Mouse (Mus musculus) stomach, embryonic 14.5 days (tissue): ENCODE data around the gene Fastkd2. TPM values are rescaled to one million over a fixed set of nuclear protein-coding genes. Genes with fewer than 3 reads are reported as not detected.

ENCODE experiments used
- ATAC-seq: fragments of 200-750 bp; cut with Nextera tagmentation; 2 replicates; pipeline ENCODE4 v1.8.0; 2017; ENCODE audit warnings: low read depth, moderate TSS enrichment; ENCODE audit not compliant: insufficient number of reproducible peaks, insufficient read depth, low FRiP score
- H3K27ac ChIP-seq: fragments of 300-500 bp; sonication (generic); 2 replicates; pipeline ENCODE4 v1.5.1; 2014; ENCODE audit warnings: mild to moderate bottlenecking, low read length, moderate library complexity, mixed read lengths
- H3K27me3 ChIP-seq: fragments of 300-500 bp; sonication (generic); 2 replicates; pipeline ENCODE4 v1.6.1; 2014; ENCODE audit warnings: low read length, control low read depth, mixed read lengths; ENCODE audit not compliant: control insufficient read depth, insufficient read depth
- H3K36me3 ChIP-seq: fragments of 300-500 bp; sonication (generic); 2 replicates; pipeline ENCODE4 v1.6.1; 2014; ENCODE audit warnings: mild to moderate bottlenecking, control low read depth, low read length, moderate library complexity, mixed read lengths; ENCODE audit not compliant: control insufficient read depth, insufficient read depth
- H3K4me1 ChIP-seq: fragments of 300-500 bp; sonication (generic); 2 replicates; pipeline ENCODE4 v1.6.1; 2014; ENCODE audit warnings: low read length, control low read depth, mixed read lengths; ENCODE audit not compliant: control insufficient read depth, insufficient read depth
- H3K4me2 ChIP-seq: fragments of 300-500 bp; sonication (generic); replicated peaks from 2 replicates; pipeline ENCODE4 v1.6.1; 2014; ENCODE audit warnings: low read depth, low read length, control low read depth
- H3K4me3 ChIP-seq: fragments of 300-500 bp; sonication (generic); 2 replicates; pipeline ENCODE4 v1.5.1; 2014; ENCODE audit warnings: low read depth, low read length, control low read depth
- H3K9ac ChIP-seq: fragments of 300-500 bp; sonication (generic); replicated peaks from 2 replicates; pipeline ENCODE4 v1.6.1; 2014; ENCODE audit warnings: low read depth, mild to moderate bottlenecking, control low read depth, low read length, moderate library complexity, mixed read lengths
- H3K9me3 ChIP-seq: fragments of 300-500 bp; sonication (generic); 2 replicates; pipeline ENCODE4 v1.6.1; 2016; ENCODE audit warnings: low read depth, low read length, control low read depth; ENCODE audit not compliant: control insufficient read depth
- WGBS: fragments of 180-500 bp; shearing (Covaris S2); extraction: QIAGEN DNeasy Blood & Tissue Kit; methylation state at CpG from one replicate; pipeline ENCODE4 v1.1.7; 2014; 5-methylcytosine and 5-hydroxymethylcytosine counted together
- polyA plus RNA-seq: library from polyadenylated mRNA; unstranded; fragments of >200 nt; fragmentation: Nextera tagmentation; extraction: Ambion mirVana; gene quantifications from 2 replicates; pipeline ENCODE4 v1.2.1, GENCODE M21; 2014

Fastkd2 gene
- polyA plus RNA-seq, 1 experiment from 2014 or later: 65.6 TPM

GRCm38 (mm10) chr1:63763881-63764386 lies 33.5 kb downstream of the Fastkd2 start:
- H3K4me1 ChIP-seq: no peaks in the 10 kb centered on the region
- no peak for ATAC-seq
- H3K27me3 ChIP-seq: no peaks in the 10 kb centered on the region
- H3K4me2 ChIP-seq: no peak overlapping the region
- H3K9ac ChIP-seq: no peak overlapping the region
- 41% methylated on average over 7 of the region's 7 CpGs for WGBS
- no peaks in the 10 kb centered on the region for H3K9me3 ChIP-seq
- no peak overlapping the region for H3K4me3 ChIP-seq
- no peak overlapping the region for H3K27ac ChIP-seq
- no peaks in the 10 kb centered on the region for H3K36me3 ChIP-seq

DNA sequence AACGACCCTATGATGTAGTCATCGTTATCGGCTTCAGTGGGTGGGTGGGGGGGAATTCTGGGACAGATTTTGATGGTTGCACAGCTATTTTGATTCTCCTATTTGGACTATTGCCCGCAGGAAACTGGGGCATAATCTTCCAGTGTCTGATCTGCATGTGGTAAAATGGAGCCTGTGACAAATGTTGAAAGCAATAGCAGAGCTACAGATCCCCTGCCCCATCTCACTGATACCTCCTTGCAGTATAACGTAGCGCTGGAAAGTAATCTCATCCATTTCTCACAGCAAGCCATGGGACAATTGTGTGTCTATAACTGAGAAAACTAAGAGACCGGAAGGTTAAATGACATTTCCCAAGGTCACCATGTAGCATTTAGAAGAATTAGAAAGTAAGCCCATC lies 34.0 kb downstream of the Fastkd2 start:
- 85% methylated on average over 7 of the region's 7 CpGs for WGBS
- no peaks in the 10 kb centered on the region for H3K27me3 ChIP-seq
- H3K4me1 ChIP-seq: no peaks in the 10 kb centered on the region
- H3K9ac ChIP-seq: no peak overlapping the region
- no peak overlapping the region for H3K27ac ChIP-seq
- no peaks in the 10 kb centered on the region for H3K9me3 ChIP-seq
- H3K4me3 ChIP-seq: no peak overlapping the region
- H3K36me3 ChIP-seq: no peaks in the 10 kb centered on the region
- no peak overlapping the region for H3K4me2 ChIP-seq
- no peak for ATAC-seq

- no peak for ATAC-seq
- H3K4me3 ChIP-seq: no peak overlapping the region
- no peaks in the 10 kb centered on the region for H3K27me3 ChIP-seq
- H3K9ac ChIP-seq: no peak overlapping the region
- no peaks in the 10 kb centered on the region for H3K4me1 ChIP-seq
- no peak overlapping the region for H3K4me2 ChIP-seq
- no peaks in the 10 kb centered on the region for H3K9me3 ChIP-seq
- WGBS: 54% methylated on average over 8 of the region's 8 CpGs
- H3K27ac ChIP-seq: no peak overlapping the region; the same call in 1 of the 2 replicates
- no peaks in the 10 kb centered on the region for H3K36me3 ChIP-seq
These were observed 37.7 kb downstream of the Fastkd2 start for GRCm38 (mm10) chr1:63768112-63768511.

DNA sequence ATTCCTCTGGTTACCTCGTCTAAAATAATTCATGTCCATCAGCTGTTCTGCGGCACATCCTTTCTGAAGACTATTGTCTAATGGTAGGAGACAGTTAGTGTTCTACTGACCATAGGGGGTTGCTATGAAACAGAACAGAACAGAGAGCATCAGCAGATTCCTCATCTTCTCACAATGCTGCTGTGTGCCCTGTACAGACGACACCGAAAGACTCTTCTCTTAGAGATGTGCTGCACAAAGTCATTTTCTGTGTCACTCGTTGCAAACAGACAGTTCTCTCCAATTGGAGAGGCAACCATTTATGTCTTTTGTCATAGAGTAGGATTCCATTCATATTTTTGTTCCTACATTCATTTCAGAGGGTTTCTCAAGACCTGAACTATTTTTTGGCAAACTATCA lies 38.8 kb downstream of the Fastkd2 start, which contains the start of gene 4933402D24Rik:
Gene 4933402D24Rik (minus strand): TSS at position 101 of the 400 bp plus-strand sequence.
- H3K36me3 ChIP-seq: no peaks in the 10 kb centered on the region
- H3K27me3 ChIP-seq: no peaks in the 10 kb centered on the region
- no peak within 1 kb of the TSS for H3K4me3 ChIP-seq
- no peak within 1 kb of the TSS for H3K4me2 ChIP-seq
- H3K4me1 ChIP-seq: no peaks in the 10 kb centered on the region
- no peaks in the 10 kb centered on the region for H3K9me3 ChIP-seq
- H3K9ac ChIP-seq: no peak within 1 kb of the TSS
- WGBS: 75% methylated on average over 5 of the region's 5 CpGs
- H3K27ac ChIP-seq: no peak within 1 kb of the TSS
- no peak for ATAC-seq

DNA sequence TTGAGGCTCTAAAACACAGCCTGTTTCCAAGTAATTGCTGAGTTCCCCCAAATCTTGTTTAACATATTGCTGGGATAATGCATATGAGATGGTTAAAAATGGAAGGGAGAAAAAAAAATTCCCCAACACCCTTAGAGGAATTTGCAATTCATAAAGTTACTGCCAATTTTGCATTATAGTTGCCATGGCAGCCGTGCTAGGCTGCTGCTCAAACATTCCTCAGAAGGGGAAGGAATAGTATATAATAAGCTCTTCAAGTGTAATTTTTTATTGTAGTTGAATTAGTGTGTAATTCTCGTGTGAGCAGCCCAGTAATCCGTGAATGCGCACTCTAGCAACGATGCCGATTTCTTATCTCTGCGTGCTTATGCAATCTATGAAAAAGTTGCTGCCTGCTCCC lies 39.9 kb downstream of the Fastkd2 start:
- Histone ChIP-seq H3K27ac (no peak overlapping the region), H3K9ac (no peak overlapping the region), H3K4me1 (no peaks in the 10 kb centered on the region), H3K9me3 (no peaks in the 10 kb centered on the region), H3K27me3 (no peaks in the 10 kb centered on the region), H3K4me2 (no peak overlapping the region), H3K36me3 (no peaks in the 10 kb centered on the region), H3K4me3 (no peak overlapping the region)
- 78% methylated on average over 7 of the region's 7 CpGs for WGBS
- ATAC-seq: no peak

DNA sequence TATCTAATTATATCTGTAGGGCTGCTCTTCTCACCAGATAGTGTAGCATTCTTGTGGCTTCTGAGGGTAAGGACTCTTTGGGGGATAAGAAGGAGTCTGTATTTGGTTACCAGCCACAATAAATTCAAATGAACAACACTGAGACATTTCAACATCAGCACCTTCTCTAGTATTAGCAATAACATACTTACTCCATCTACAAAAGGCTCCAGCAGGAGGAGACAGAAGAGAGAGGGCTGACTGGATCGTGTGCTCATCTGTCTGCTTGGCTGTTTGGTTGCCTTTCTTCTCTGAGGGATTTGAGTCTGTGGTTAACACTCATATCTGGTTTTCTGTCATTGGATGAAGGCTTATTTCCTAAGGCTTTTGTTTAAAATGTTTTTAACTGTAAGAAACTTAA lies 46.0 kb downstream of the Fastkd2 start:
- 40% methylated on average over 1 of the region's 1 CpGs for WGBS
- no peak overlapping the region for H3K4me3 ChIP-seq
- no peak for ATAC-seq

DNA sequence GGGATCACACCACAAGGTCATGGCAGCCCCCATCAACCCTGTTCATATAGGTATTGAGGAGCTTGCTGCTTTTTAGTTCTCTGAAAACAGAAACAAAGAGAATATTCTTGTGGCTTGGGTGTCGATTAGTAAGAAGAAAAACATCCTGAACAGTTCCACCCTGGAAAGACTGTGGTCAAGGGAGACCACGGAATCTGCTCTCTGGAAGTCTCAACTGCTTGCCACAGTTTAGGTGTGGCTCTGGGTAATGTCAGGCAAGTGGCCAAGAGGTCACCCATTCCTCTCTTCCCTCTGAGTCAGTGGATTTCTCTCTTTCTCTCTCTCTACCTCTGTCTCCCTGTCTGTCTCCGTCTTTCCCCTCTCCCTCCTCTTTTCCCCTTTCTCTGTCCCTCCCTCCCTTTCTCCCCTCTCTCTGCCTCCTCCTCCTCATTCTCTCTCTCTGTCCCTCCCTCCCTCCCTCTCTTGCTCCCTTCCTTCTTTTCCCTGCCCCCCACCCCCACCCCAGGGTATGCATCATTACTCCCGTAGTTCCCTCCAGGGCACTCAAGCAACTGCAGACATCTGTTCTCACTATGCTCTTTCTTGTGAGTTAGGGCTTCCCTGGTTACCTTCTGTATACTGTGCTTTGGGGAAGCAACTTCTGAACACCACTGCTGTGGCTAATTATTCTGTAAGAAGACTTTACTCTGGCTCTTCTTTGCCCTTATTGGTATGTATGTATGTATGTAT lies 46.7 kb downstream of the Fastkd2 start:
- no peak overlapping the region for H3K27ac ChIP-seq
- H3K4me3 ChIP-seq: no peak overlapping the region
- H3K9ac ChIP-seq: no peak overlapping the region
- no peak for ATAC-seq
- no peak overlapping the region for H3K4me2 ChIP-seq
- no peaks in the 10 kb centered on the region for H3K4me1 ChIP-seq
- 57% methylated on average over 4 of the region's 4 CpGs for WGBS
- no peaks in the 10 kb centered on the region for H3K9me3 ChIP-seq
- H3K36me3 ChIP-seq: no peaks in the 10 kb centered on the region
- H3K27me3 ChIP-seq: no peaks in the 10 kb centered on the region

More for the DNA sequence above, 46.0 kb downstream of the Fastkd2 start:
- Histone ChIP-seq H3K4me2 (no peak overlapping the region), H3K9me3 (no peaks in the 10 kb centered on the region), H3K27me3 (no peaks in the 10 kb centered on the region), H3K27ac (no peak overlapping the region), H3K36me3 (no peaks in the 10 kb centered on the region), H3K4me1 (no peaks in the 10 kb centered on the region), H3K9ac (no peak overlapping the region)

DNA sequence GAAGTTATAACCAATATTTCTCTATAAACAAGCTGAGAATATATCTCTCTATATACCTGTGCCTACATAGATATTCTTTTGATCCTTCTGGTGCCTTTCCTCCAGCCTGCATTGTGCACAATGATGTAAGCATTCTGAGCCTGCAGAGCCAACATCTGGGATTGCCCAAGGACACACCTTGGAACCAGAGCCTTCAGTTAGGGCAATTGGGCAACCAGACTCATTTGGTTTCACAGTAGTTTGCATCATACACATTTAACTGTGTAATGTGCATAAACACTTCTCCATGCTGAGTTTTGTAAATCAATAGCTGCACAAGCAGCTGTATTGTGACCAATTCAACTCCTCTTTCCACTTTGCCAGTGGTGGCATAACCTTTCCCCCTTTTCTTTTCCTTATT lies 63.9 kb downstream of the Fastkd2 start:
- Histone ChIP-seq H3K36me3 (no peaks in the 10 kb centered on the region), H3K4me1 (no peaks in the 10 kb centered on the region), H3K4me2 (no peak overlapping the region), H3K4me3 (no peak overlapping the region), H3K9ac (no peak overlapping the region), H3K9me3 (no peaks in the 10 kb centered on the region), H3K27ac (no peak overlapping the region), H3K27me3 (no peaks in the 10 kb centered on the region)
- ATAC-seq: no peak
